Mouse (Mus musculus) mouse embryonic stem cell (cell line): ENCODE data around the gene Nuak2.
"Not testable (repeated sequence)": the region's sequence is repeated elsewhere in the genome, so short reads cannot be mapped to it uniquely, and the experiment has no call there.

Experiments
- in situ Hi-C, 2 experiments: fragments of 300-500 bp; cut with MboI; formaldehyde crosslinking; loops; 1 replicate in 1 of 2; 3 replicates in 1 of 2; pipeline ENCODE4 v1.14.3; 2019 to 2020; ENCODE audit warnings: low sequenced_read_pairs in 2 of 2, low pct_unique_long_range_greater_than_20kb in 1 of 2, mixed read lengths in 1 of 2; ENCODE audit not compliant: unreplicated experiment in 1 of 2

Nuak2 gene

GRCm38 (mm10) chr1:132315889-132316624 lies at the start of gene Nuak2:
Gene Nuak2 (plus strand): TSS chr1:132316126.
- in situ Hi-C loops, result no loop called here

DNA sequence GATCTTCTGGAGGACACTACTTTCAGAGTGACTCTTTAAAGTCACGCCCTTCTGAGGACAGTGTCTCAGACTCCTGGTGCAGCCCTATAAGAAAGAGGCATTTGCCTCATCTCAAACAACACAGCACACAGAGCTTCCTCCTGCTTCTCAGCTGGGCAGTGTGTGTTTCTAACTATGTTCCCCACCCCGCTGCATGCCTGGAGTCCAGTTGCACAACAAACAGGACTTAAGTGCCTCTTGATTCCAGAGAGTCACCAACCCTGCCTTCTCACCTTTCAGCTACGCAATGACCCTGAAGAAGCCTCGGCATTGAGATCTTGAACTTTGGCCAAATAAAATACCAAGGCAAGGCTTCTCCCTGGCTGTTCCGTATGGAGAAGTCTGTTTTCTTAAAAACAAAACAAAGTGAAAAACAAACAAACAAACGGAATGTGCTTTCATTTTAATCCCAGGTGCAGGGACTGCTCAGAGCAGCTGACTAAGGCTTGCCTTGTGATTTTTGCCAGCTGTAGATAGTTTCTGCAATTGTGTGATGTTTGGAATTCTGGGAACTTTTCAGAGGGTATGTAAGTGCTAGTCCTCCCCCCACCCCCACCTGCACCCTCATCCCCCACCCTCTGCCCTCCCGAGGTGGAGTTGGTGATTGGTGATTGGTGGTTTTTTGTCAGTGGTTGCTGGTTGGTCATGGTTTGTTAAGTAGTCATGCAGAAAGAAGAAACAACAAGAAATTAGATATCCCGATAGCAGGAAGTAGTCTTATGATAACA lies 49.0 kb upstream of the Nuak2 start:
- in situ Hi-C loops, result no loop called here

DNA sequence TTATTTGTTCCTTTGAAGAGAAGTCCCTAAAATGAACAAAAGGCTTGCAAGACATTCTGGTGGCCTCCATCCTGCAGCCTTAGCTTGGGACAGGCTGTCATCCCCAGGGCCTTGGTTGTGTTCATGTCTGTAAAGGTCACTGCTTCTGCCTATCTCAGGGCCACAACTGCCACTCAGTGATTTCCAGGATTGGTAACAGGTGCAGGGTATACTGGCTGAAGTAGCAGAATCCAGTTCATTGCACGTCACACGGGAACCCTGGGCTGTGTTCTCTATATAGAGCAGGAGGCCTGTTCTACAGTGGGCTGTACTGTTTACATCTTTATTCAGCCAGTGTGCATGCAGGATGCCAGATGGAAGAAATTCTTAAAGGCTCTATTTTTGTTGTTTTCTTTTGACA lies 48.0 kb upstream of the Nuak2 start:
- in situ Hi-C loops, result no loop called here

DNA sequence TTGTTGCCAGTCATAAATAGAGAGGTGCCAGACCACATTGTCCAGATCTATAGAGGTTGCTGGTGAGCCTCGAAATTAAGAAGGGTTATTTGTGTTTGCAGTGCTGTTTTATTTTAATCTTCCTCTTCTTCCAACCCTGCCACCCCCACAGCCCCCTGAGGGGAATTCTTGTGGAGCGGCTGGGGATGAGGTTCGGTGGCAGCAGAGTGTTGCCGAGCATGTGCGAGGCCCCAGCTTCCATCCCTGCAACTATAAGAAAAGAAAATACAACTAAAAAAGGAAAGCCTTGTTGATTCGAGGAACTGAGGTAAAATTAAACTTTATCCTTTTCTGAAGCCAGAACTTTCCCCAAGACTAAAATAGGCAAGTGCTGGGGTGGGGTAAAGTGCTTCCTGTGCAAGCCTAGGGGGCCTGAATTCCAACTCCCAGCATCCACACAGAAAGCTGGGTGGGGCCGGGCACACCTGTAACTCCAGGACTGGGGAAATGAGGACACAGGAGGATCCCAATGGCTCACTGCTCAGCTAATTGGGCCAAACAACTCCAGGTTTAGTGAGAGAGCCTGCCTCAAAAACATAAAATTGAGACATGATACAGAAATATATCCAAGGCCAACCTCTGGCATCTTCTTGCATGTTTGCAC lies 47.4 kb upstream of the Nuak2 start:
- in situ Hi-C loops, result no loop called here

GRCm38 (mm10) chr1:132271237-132271636 lies 44.7 kb upstream of the Nuak2 start:
- in situ Hi-C loops, result no loop called here

DNA sequence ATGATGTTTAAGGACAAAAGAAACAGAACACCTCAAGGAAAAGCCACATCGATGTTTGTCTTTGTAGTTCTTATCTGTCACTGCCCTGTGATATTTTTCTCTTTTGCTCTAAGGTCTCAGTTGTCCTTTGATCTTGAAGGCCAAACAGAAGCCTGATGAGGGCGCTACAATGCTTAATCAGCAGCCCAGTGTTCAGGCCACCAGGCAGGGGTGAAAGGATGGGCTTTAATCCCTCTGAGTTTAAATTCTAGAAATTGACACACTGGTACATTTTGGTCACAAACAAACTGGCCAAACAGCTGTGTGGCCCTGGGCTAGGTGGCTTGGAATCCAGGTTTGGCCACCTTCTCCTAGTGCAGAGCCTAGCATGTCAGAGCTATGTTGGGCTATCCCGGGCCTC lies 39.2 kb upstream of the Nuak2 start:
- in situ Hi-C loops, result no loop called here

- in situ Hi-C loops, result no loop called here
Measured at GRCm38 (mm10) chr1:132277124-132277523, 38.8 kb upstream of the Nuak2 start.

GRCm38 (mm10) chr1:132280636-132281035 lies 35.3 kb upstream of the Nuak2 start:
- in situ Hi-C loops, result not testable (repeated sequence)

GRCm38 (mm10) chr1:132281523-132282176 lies 34.3 kb upstream of the Nuak2 start:
- in situ Hi-C loops, result no loop called here

DNA sequence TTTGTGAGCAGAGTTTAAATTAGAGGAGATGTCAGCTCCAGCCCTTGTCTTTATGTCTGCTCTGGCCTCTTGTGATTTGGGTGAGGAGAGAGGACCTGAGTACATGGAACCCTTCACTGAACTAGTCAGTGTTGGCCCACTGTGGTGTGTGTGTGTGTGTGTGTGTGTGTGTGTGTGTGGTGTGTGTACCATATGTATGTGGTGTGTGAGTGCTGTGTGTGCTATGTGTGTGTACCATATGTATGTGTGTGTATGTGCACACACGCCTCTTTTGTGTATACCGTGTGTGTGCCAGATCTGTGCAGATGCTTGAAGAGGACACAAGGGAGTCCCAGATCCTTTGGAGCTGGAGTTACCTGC lies 33.8 kb upstream of the Nuak2 start:
- in situ Hi-C loops, result no loop called here

- in situ Hi-C loops, result no loop called here
Measured at GRCm38 (mm10) chr1:132283018-132283417, 32.9 kb upstream of the Nuak2 start.

GRCm38 (mm10) chr1:132286735-132287134 lies 29.2 kb upstream of the Nuak2 start:
- in situ Hi-C loops, result no loop called here

DNA sequence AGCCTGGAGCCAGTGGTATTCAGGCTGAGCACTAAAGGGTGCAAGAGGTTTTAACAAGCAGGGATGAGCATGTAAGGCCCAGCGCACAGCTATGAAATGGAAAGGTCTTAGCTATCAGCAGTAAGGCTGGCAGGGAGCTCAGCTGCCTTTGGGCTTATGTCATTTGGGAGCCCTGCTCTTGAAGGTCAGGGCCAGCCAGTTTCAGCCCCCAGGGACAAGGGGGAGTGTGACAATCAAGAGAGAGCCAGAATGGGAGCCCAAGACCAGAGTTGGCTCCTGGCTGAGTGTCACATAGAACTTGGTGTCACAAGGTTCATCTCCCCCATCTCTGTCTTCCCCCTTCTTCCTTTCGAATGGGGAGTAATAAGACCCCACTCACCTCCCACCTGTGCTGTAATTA lies 28.5 kb upstream of the Nuak2 start:
- in situ Hi-C loops, result no loop called here

- in situ Hi-C loops, result no loop called here
Measured at GRCm38 (mm10) chr1:132287991-132288451, 27.9 kb upstream of the Nuak2 start.

DNA sequence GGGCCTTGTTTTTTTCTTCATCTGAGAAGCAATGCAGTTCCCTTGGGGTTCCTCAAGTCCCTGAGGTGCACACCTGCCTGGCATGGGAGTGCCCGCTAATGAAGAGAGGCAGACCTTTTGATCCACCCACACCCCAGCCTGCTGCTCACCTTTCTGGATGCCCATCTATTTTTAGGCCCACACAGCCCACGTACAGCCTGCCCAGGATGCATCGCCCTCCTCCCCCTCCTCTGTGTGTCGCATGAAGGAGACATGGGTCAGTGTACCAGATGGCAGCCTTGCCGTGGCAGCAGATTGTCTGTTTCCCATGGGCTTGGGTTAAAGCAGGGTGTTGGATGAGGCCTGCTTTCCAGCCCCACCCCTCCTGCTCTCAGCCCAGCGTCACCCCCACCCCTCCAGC lies 26.0 kb upstream of the Nuak2 start:
- in situ Hi-C loops, result no loop called here

- in situ Hi-C loops, result no loop called here
Measured at GRCm38 (mm10) chr1:132290921-132291675, 24.8 kb upstream of the Nuak2 start.

- in situ Hi-C loops, result no loop called here
Measured at GRCm38 (mm10) chr1:132291706-132292105, 24.2 kb upstream of the Nuak2 start.

- in situ Hi-C loops, result no loop called here
Measured at GRCm38 (mm10) chr1:132292318-132293129, 23.4 kb upstream of the Nuak2 start.
